Mouse (Mus musculus) cerebellum, adult 9-11 months (tissue): ENCODE measurements around the gene Npepl1.

Experiments used
- DNase-seq: peaks from one replicate; pipeline ENCODE4 v3.0.0; 2022

The Npepl1 gene

GRCm38 (mm10) chr2:174110783-174111549, 817 bp downstream of the Npepl1 start:
- no peak for DNase-seq

- no peak for DNase-seq
Measured at GRCm38 (mm10) chr2:174112931-174113330, 2.8 kb downstream of the Npepl1 start.

- DNase-seq = no peak
Measured at GRCm38 (mm10) chr2:174114148-174114864, 4.2 kb downstream of the Npepl1 start.

- DNase-seq = no peak
Measured at GRCm38 (mm10) chr2:174116929-174117328, 6.8 kb downstream of the Npepl1 start.

GRCm38 (mm10) chr2:174118141-174118540, 8.0 kb downstream of the Npepl1 start:
- DNase-seq = no peak

- DNase-seq = no peak
Measured at GRCm38 (mm10) chr2:174119259-174119658, 9.1 kb downstream of the Npepl1 start.

- no peak for DNase-seq
Measured at GRCm38 (mm10) chr2:174120631-174121030, 10.5 kb downstream of the Npepl1 start.

GRCm38 (mm10) chr2:174121411-174121947, 11.3 kb downstream of the Npepl1 start:
- DNase-seq = no peak

- peak; percentile 0 for DNase-seq
Measured at GRCm38 (mm10) chr2:174122331-174122730, 12.2 kb downstream of the Npepl1 start.

- DNase-seq = peak; percentile 1
Measured at GRCm38 (mm10) chr2:174123731-174124130, 13.6 kb downstream of the Npepl1 start.

- DNase-seq = peak; percentile 1
Measured at GRCm38 (mm10) chr2:174126522-174127375, 16.6 kb downstream of the Npepl1 start.

- no peak for DNase-seq
Measured at GRCm38 (mm10) chr2:174127376-174127713, 17.2 kb downstream of the Npepl1 start.

GRCm38 (mm10) chr2:174128926-174129325, 18.8 kb downstream of the Npepl1 start:
- no peak for DNase-seq

GRCm38 (mm10) chr2:174130468-174131097, 20.4 kb downstream of the Npepl1 start:
- DNase-seq = no peak

- no peak for DNase-seq
Measured at GRCm38 (mm10) chr2:174132413-174132969, 22.3 kb downstream of the Npepl1 start.

- DNase-seq = no peak
Measured at GRCm38 (mm10) chr2:174159035-174159434, 48.9 kb downstream of the Npepl1 start.

GRCm38 (mm10) chr2:174160461-174160860, 50.3 kb downstream of the Npepl1 start:
- DNase-seq = no peak
